ENCODE assay signal across 8 mouse cellular contexts in the genomic region with DNA sequence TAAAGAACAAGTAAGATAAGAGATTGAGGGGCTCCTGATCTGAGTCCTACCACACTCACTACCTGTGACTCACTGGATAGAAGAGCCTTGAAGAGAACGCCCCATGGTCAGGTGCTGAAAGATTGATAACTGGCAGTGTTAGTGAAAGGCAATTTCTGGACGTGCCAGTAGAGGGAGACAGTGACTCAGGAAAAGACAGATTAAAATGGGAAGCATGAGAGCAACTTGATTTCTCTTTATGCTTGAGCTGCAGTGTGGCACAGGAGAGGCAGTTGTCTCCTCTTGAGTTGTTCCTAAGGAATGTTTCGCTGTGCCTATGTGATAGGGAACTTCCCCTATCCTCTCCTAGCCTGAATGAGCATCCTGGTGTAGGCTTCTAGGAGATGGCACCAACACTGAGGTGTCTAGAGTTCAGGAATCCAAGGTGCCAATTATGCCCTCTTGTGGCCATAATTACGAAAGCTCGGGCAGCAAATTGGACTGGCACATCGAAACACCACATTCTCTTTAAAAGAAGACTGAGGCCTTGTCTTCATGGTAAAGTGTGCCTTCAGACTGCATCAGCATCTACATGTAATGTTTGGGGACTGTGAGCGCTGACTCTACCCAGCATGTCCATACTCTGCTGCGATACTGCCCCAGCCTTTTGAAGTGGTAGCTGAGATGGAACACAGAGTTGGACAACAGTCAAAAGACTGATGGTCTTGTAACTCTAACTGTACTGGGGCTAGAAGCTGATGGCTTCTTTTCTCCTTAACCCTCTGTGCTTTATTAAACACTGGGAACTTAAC. TPM values are rescaled to one million over a fixed set of nuclear protein-coding genes. Genes with fewer than 3 reads are reported as not detected.
DNase-seq lines count a peak whose midpoint lies in the region; ATAC-seq lines count a peak whose summit lies in the region.

No protein-coding gene starts in this region.

- H3K4me2 ChIP-seq in embryonic facial prominence, embryonic 14.5 days (ENCODE audit: low read depth, low read length), result no peak overlapping the region
- no peak overlapping the region; the same call in 1 of the 2 replicates for H3K4me2 ChIP-seq in limb, embryonic 11.5 days (ENCODE audit: low read depth, severe bottlenecking)
- H3K4me2 ChIP-seq in midbrain, embryonic 14.5 days (ENCODE audit: low read length), result no peak overlapping the region

- no peak overlapping the region for H3K4me3 ChIP-seq in embryonic facial prominence, embryonic 14.5 days (ENCODE audit: low read depth, low read length)
- H3K4me3 ChIP-seq in limb, embryonic 11.5 days (ENCODE audit: low read depth, low read length), result no peak overlapping the region
- no peak overlapping the region for H3K4me3 ChIP-seq in midbrain, embryonic 14.5 days (replicated peaks; ENCODE audit: low read depth, low read length)

- 43% methylated on average over 8 of the region's 8 CpGs for WGBS in embryonic facial prominence, embryonic 14.5 days
- WGBS in limb, embryonic 11.5 days, result 45% methylated on average over 8 of the region's 8 CpGs
- 53% methylated on average over 8 of the region's 8 CpGs for WGBS in midbrain, embryonic 14.5 days

- no peaks in the 10 kb centered on the region for H3K9me3 ChIP-seq in embryonic facial prominence, embryonic 14.5 days (ENCODE audit: control insufficient read depth, low read length)
- no peaks in the 10 kb centered on the region for H3K9me3 ChIP-seq in limb, embryonic 11.5 days (ENCODE audit: control insufficient read depth, low read length)
- no peaks in the 10 kb centered on the region for H3K9me3 ChIP-seq in midbrain, embryonic 14.5 days (ENCODE audit: control insufficient read depth, low read length)

- no peak overlapping the region for H3K27ac ChIP-seq in embryonic facial prominence, embryonic 14.5 days (replicated peaks; ENCODE audit: low read depth, low read length)
- H3K27ac ChIP-seq in limb, embryonic 11.5 days (replicated peaks; ENCODE audit: low read depth, low read length), result no peak overlapping the region
- H3K27ac ChIP-seq in midbrain, embryonic 14.5 days (replicated peaks; ENCODE audit: low read depth, low read length), result no peak overlapping the region

- no peaks in the 10 kb centered on the region for H3K36me3 ChIP-seq in embryonic facial prominence, embryonic 14.5 days (ENCODE audit: control insufficient read depth, insufficient read depth, low read length)
- no peaks in the 10 kb centered on the region for H3K36me3 ChIP-seq in limb, embryonic 11.5 days (ENCODE audit: control insufficient read depth, insufficient read depth, low read length)
- H3K36me3 ChIP-seq in midbrain, embryonic 14.5 days (ENCODE audit: control insufficient read depth, insufficient read depth, low read length), result no peaks in the 10 kb centered on the region

- ATAC-seq in embryonic facial prominence, embryonic 14.5 days (ENCODE audit: low read depth), result peak; percentile 26; the same call in 1 of the 2 replicates
- peak; percentile 71 for ATAC-seq in limb, embryonic 11.5 days (ENCODE audit: insufficient number of reproducible peaks, low FRiP score, low TSS enrichment, low read depth)
- ATAC-seq in midbrain, embryonic 14.5 days (ENCODE audit: low FRiP score, low TSS enrichment), result peak; percentile 69

- H3K27me3 ChIP-seq in embryonic facial prominence, embryonic 14.5 days (replicated peaks; ENCODE audit: control insufficient read depth, insufficient read depth, low read length), result no peaks in the 10 kb centered on the region
- no peaks in the 10 kb centered on the region for H3K27me3 ChIP-seq in limb, embryonic 11.5 days (ENCODE audit: control insufficient read depth, insufficient read depth, low read length)
- H3K27me3 ChIP-seq in midbrain, embryonic 14.5 days (ENCODE audit: control insufficient read depth, insufficient read depth, low read length), result no peaks in the 10 kb centered on the region

- DNase-seq in A20 (ENCODE audit: low read depth, low spot score), result peak; percentile 83
- peak; percentile 15 to 66 for DNase-seq in adrenal gland, postnatal 4 days (ENCODE audit: low spot score in 2 of 2)
- peak; percentile 57 for DNase-seq in embryonic facial prominence, embryonic 14.5 days (ENCODE audit: low spot score)
- DNase-seq in heart, adult 9 months (ENCODE audit: low spot score in 2 of 2), result peak; percentile 65 to 89
- DNase-seq in kidney, adult 8-10 months, result peak; percentile 76 to 91
- DNase-seq in limb, embryonic 11.5 days (ENCODE audit: low spot score), result peak; percentile 77
- DNase-seq in midbrain, embryonic 14.5 days, result peak; percentile 83
- DNase-seq in spleen, adult 12 weeks (ENCODE audit: low spot score), result peak; percentile 39

- no peaks in the 10 kb centered on the region for H3K4me1 ChIP-seq in embryonic facial prominence, embryonic 14.5 days (ENCODE audit: control insufficient read depth, insufficient read depth, low read length)
- no peaks in the 10 kb centered on the region for H3K4me1 ChIP-seq in limb, embryonic 11.5 days (ENCODE audit: control insufficient read depth, insufficient read depth, low read length)
- no peaks in the 10 kb centered on the region for H3K4me1 ChIP-seq in midbrain, embryonic 14.5 days (ENCODE audit: control insufficient read depth, insufficient read depth, low read length)

- no peak overlapping the region for H3K9ac ChIP-seq in embryonic facial prominence, embryonic 14.5 days (ENCODE audit: low read depth, low read length)
- H3K9ac ChIP-seq in limb, embryonic 11.5 days (ENCODE audit: low read length), result no peak overlapping the region
- H3K9ac ChIP-seq in midbrain, embryonic 14.5 days (replicated peaks; ENCODE audit: low read length), result no peak overlapping the region

RNA-seq across cellular contexts. Expression of gene 9230104L09Rik, which starts 13.5 kb away (rescaled TPM):
- 1 to 10 TPM; 1.6 to 2.0 TPM for total RNA-seq in adrenal gland, postnatal 4 days (2021)
- polyA plus RNA-seq in embryonic facial prominence, embryonic 14.5 days (2014; fragmentation: Nextera tagmentation; extraction: Ambion mirVana), result not detected in 2 replicates
- not detected in 2 replicates for polyA plus RNA-seq in limb, embryonic 11.5 days (2014; fragmentation: Nextera tagmentation; extraction: Ambion mirVana)
- not detected in 2 replicates for polyA plus RNA-seq in midbrain, embryonic 14.5 days (2014; fragmentation: Nextera tagmentation; extraction: Ambion mirVana)

RNA-seq across cellular contexts. Expression of gene Cst9, which starts 16.4 kb away (rescaled TPM):
- total RNA-seq in adrenal gland, postnatal 4 days (2021), result not detected
- not detected in 2 replicates for polyA plus RNA-seq in embryonic facial prominence, embryonic 14.5 days (2014; fragmentation: Nextera tagmentation; extraction: Ambion mirVana)
- not detected in 2 replicates for polyA plus RNA-seq in limb, embryonic 11.5 days (2014; fragmentation: Nextera tagmentation; extraction: Ambion mirVana)
- not detected in 2 replicates for polyA plus RNA-seq in midbrain, embryonic 14.5 days (2014; fragmentation: Nextera tagmentation; extraction: Ambion mirVana)

RNA-seq across cellular contexts. Expression of gene Cst3, which starts 24.2 kb away (rescaled TPM):
- total RNA-seq in adrenal gland, postnatal 4 days (2021), result 100 to 1,000 TPM; 558 to 614 TPM
- polyA plus RNA-seq in embryonic facial prominence, embryonic 14.5 days (2014; fragmentation: Nextera tagmentation; extraction: Ambion mirVana), result 548 and 591 TPM in 2 replicates
- 246 and 272 TPM in 2 replicates for polyA plus RNA-seq in limb, embryonic 11.5 days (2014; fragmentation: Nextera tagmentation; extraction: Ambion mirVana)
- polyA plus RNA-seq in midbrain, embryonic 14.5 days (2014; fragmentation: Nextera tagmentation; extraction: Ambion mirVana), result 525 and 594 TPM in 2 replicates

RNA-seq across cellular contexts. Expression of gene Cst13, which starts 31.4 kb away (rescaled TPM):
- under 1 TPM in 1 of 2 experiments, not detected in 1; 0.42 TPM for total RNA-seq in adrenal gland, postnatal 4 days (2021)
- not detected in 2 replicates for polyA plus RNA-seq in embryonic facial prominence, embryonic 14.5 days (2014; fragmentation: Nextera tagmentation; extraction: Ambion mirVana)
- polyA plus RNA-seq in limb, embryonic 11.5 days (2014; fragmentation: Nextera tagmentation; extraction: Ambion mirVana), result not detected in 2 replicates
- not detected in 2 replicates for polyA plus RNA-seq in midbrain, embryonic 14.5 days (2014; fragmentation: Nextera tagmentation; extraction: Ambion mirVana)

RNA-seq across cellular contexts. Expression of gene Cst8, which starts 52.7 kb away (rescaled TPM):
- total RNA-seq in adrenal gland, postnatal 4 days (2021), result 100 to 1,000 TPM; 167 to 183 TPM
- not detected in 2 replicates for polyA plus RNA-seq in embryonic facial prominence, embryonic 14.5 days (2014; fragmentation: Nextera tagmentation; extraction: Ambion mirVana)
- not detected in 2 replicates for polyA plus RNA-seq in limb, embryonic 11.5 days (2014; fragmentation: Nextera tagmentation; extraction: Ambion mirVana)
- polyA plus RNA-seq in midbrain, embryonic 14.5 days (2014; fragmentation: Nextera tagmentation; extraction: Ambion mirVana), result not detected in 2 replicates
